Mouse (Mus musculus) kidney, postnatal 14 days (tissue): Measurements from ENCODE around the gene D930048N14Rik.

Source experiments
- DNase-seq: peaks from one replicate; pipeline ENCODE4 v3.0.0; 2022; ENCODE audit warnings: mixed read lengths

D930048N14Rik gene

GRCm38 (mm10) chr11:51706451-51706850, 55.7 kb downstream of the D930048N14Rik start:
- DNase-seq: no peak

GRCm38 (mm10) chr11:51707080-51707479, 56.3 kb downstream of the D930048N14Rik start:
- no peak for DNase-seq
